Mouse (Mus musculus): ENCODE data around the gene Taf5l. TPM values are rescaled to one million over a fixed set of nuclear protein-coding genes. Genes with fewer than 3 reads are reported as not detected.
"Not testable (repeated sequence)": the region's sequence is repeated elsewhere in the genome, so short reads cannot be mapped to it uniquely, and the experiment has no call there.

The Taf5l gene
- total RNA-seq, 2 experiments from 2014 or later, result 33.9 to 36.4 TPM

DNA sequence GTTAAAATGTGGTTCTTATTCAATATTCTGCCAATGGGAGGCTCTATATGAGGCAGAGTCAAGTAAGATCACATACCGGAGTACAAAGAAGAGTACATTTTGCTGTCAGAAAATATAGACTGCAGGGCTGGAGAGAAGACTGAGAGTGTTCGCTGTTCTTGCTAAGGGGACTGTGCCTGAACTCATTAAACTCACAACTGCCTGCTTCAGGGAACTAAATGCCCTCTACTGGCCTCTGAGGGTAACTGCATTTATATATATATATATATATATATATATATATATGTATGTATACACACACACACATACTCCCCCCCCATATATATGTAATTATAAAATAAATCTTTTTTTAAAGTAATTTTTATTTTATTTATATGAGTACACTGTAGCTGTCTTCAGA lies 54.3 kb downstream of the Taf5l start:
- peak; percentile 53; the same call in 1 of the 2 replicates for ATAC-seq (replicated peaks; ENCODE audit: poor library complexity, severe bottlenecking)

DNA sequence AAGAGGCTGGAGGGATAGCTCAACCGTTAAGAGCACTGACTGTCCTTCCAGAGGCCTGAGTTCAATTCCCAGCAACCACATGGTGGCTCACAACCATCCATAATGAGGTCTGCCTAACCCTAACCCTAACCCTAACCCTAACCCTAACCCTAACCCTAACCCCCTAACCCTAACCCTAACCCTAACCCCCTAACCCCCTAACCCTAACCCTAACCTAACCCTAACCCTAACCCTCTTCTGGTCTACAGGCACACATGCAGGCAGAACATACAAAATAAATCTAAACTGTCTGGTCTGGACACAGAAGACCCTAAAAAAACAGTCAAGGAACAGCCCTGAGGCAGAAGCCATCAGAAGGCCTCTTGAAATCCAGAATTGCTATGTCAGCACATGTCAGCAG lies 59.8 kb downstream of the Taf5l start:
- no peak for ATAC-seq (replicated peaks; ENCODE audit: poor library complexity, severe bottlenecking)

DNA sequence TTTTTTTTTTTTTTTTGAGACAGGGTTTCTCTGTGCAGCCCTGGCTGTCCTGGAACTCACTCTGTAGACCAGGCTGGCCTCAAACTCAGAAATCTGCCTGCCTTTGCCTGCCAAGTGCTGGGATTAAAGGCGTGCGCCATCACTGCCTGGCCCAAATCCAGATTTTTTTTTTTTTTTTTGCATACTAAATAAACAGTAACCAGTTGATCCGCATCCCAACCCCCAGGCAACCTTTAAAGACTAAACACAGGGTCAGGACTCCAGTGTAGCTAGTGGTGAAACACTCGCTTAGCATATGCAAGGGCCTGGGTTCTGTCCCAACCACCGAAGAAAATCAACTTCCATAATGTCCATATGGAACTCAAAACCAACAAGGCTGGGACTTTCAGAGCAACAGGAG lies 60.6 kb downstream of the Taf5l start:
- ATAC-seq (replicated peaks; ENCODE audit: poor library complexity, severe bottlenecking), result not testable (repeated sequence)

DNA sequence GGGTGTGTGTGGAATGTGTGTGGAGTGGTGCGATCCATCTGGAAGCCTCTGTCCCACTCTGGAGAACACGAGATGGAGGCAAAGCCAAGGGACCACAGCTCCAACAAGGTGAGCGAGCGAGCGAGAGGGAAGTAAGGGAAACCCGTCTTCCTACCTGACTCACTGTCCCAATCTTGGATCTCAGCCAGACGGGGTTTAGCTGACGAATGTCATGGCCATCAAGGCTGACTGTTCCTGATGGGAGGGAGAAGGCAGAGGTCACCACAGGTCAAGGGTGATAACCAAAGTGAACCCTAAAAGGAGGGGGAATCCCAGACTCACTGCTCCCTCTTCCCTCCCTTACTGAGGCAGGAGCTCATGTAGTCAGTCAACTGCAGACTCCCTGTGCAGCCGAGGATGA lies 61.1 kb downstream of the Taf5l start:
- no peak for ATAC-seq (replicated peaks; ENCODE audit: poor library complexity, severe bottlenecking)

DNA sequence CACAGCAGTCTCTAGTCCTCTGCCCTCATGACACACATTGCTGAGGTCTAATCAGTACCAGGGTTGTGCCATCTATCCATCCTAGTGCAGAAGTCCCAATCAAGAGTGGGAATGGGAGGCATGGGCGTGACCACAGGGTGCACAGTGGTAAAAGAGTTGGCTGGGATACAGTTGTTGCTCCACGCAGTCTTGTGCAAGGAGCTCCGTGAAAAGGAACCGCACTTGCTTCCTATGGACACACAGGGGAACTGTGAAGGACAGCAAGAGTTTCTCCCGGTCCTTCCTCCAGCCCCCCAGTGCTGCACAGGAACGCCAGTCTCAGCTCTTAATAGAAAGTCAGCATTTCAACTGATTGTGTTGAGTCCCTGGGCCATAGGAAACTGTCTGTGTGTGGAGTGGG lies 61.7 kb downstream of the Taf5l start:
- ATAC-seq (replicated peaks; ENCODE audit: poor library complexity, severe bottlenecking), result peak; percentile 44

DNA sequence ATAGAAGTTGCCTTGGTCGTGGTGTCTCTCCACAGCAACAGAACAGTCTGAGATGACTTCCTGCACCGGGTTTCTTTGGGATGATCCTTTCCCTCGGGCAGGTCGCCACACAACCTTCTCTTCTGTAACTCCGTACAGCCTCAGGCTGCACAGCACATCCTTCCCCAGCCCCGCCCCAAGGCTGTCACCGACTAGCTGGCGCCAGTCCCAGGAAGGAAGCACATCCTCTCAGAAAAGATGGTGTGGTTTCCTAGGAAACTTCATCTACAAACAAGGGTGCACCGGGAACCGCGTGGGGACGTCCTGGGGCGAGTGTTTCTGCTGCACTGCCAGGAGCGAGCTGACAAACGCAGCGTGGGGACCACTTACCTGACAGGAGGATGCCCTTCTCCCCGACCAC lies 63.1 kb downstream of the Taf5l start:
- ATAC-seq (replicated peaks; ENCODE audit: poor library complexity, severe bottlenecking), result no peak

DNA sequence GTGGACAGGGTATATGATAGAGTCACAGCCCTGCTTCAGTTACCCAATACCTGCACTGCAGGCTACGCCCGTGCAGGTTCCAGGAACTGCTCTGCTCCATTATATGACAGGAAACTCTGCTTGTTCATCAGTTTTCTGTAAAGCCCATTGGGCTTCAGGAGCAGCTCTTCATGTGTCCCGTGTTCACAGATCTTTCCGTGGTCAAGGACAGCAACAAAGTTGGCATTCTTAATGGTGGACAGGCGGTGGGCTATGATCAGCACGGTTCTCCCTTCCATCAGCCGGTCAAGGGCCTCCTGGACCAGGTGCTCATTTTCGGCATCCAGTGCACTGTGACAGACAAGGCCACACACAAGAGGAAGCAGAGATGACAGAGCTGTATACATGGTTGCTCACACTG lies 67.0 kb downstream of the Taf5l start:
- ATAC-seq (replicated peaks; ENCODE audit: poor library complexity, severe bottlenecking), result no peak

DNA sequence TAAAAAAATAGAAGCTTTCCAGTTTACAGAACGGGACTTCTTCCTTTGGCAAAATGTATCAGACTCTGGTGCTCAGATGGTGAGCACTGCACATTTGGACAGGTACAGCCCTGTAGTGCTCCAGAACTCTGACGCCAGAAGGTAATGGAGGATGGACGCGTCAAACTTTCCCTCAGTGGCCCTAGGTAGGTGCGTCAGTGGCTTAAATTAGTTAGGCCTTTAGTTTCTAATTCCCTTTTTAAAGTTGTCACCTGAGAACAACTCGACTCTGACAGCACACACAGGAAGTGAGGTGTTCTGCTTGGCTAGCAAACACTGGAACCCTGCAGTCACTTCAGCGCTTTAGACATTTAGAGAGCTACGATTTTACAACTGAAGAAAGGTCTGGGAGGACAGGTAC lies 67.5 kb downstream of the Taf5l start:
- no peak for ATAC-seq (replicated peaks; ENCODE audit: poor library complexity, severe bottlenecking)

DNA sequence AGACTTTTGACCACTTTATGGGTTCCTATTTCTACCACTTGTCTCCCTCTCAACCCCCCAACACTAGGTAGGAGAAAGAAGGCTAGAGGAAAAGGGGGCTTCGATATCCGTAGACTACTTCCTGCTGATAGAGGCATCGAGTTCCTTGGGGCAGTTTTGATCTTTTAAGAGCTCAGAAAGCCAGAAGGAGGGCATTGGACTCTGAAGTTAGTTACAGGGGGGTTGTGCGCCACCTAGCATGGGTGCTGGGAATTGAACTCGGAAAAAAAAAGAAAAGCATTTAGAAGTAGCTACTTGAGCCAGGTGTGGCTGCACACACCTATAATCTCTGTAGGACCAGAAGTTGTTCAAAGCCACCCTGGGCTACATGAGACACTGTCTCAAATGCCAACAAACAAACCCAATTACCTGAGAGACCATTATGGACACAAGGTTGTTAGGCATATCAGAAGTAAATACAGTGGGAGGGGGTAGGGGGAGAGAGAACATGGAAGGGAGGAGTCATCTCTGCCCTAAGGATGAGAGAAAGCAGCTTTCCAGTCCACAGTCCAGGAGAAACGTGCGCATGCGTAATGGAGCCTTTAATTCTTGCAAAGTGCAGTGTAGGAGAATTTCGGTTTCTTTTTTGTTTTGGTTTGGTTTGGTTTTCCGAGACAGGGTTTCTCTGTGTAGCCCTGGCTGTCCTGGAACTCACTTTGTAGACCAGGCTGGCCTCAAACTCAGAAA lies 71.0 kb downstream of the Taf5l start:
- ATAC-seq (replicated peaks; ENCODE audit: poor library complexity, severe bottlenecking), result peak; percentile 37

DNA sequence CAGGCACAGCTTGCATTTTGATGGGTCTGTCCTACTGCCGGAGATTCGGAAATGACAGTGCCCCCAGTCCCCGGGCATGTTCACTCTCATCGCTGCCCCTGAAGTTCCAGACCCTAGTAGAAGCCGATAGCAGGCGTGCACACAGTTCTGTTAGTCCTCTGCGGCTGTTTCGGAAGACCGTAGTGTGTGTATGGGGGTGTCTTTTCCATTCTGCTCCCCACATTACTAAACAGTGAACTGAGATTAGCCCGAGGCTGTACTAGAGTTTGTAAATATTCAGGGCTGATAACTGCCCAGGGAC lies 71.6 kb downstream of the Taf5l start:
- no peak for ATAC-seq (replicated peaks; ENCODE audit: poor library complexity, severe bottlenecking)

DNA sequence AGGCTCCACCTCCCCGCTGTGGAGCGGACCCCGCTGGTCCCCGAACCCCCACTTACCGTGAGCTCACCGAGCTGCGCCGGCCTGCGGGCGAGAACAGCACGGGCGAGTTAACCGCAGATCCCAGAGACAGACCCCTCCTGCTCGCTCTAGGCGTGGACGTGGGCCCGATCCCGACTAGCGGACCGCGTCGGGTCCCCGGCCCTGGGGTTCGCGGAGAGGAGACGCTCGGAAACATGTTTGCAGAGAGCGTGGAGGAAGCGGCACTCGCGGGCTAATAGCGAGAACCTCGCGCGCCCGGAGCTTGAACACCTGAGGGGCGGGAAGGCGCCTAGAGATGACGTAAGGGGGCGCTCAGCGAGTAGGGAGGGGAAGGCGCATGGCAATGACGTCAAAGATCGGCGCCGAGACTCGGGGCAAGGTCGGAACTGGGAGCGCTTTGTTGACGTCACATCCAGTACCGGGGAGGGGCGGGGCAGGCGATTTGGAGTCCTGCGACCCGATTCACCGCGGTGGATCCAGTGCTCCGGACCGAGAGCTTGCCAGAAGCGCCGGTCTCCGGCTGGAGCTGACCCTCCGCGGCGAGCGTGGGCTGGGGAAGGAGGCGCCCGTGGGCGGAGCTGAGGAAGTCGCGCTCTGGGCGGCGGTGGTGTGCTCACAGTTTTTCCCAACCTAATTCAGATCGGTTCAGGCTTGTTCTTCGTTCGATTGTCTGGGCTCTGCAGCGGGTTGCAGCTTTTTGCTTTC lies 72.1 kb downstream of the Taf5l start, which contains the start of gene Nup133:
TSS of gene Nup133 (minus strand) at position 324 of the 744 bp plus-strand sequence.
- peak; percentile 96 for ATAC-seq (replicated peaks; ENCODE audit: poor library complexity, severe bottlenecking)

Other genes with a start within 250 kb of the Taf5l start
- 6.2 TPM in 1 of 2 replicates, not detected in the other for gene Rab4a, start 215.4 kb downstream of the Taf5l start, total RNA-seq (2014; fragmentation: Nextera tagmentation)
- gene Rab4a, start 215.4 kb downstream of the Taf5l start, total RNA-seq (2017), result 0.21 and 0.43 TPM in 2 replicates
- gene Ccsap, start 161.2 kb downstream of the Taf5l start, total RNA-seq (2014; fragmentation: Nextera tagmentation), result 4.4 and 4.8 TPM in 2 replicates
- gene Ccsap, start 161.2 kb downstream of the Taf5l start, total RNA-seq (2017), result 5.1 and 5.3 TPM in 2 replicates
- not detected in 2 replicates for gene Acta1, start 126.6 kb downstream of the Taf5l start, total RNA-seq (2014; fragmentation: Nextera tagmentation)
- not detected in 2 replicates for gene Acta1, start 126.6 kb downstream of the Taf5l start, total RNA-seq (2017)
- 25.5 and 33.3 TPM in 2 replicates for gene Nup133, start 72.1 kb downstream of the Taf5l start, total RNA-seq (2014; fragmentation: Nextera tagmentation)
- gene Nup133, start 72.1 kb downstream of the Taf5l start, total RNA-seq (2017), result 26.7 and 26.8 TPM in 2 replicates
- gene Abcb10, start 38.3 kb downstream of the Taf5l start, total RNA-seq (2014; fragmentation: Nextera tagmentation), result 20.8 and 24.6 TPM in 2 replicates
- gene Abcb10, start 38.3 kb downstream of the Taf5l start, total RNA-seq (2017), result 24.1 TPM in 2 replicates
- gene Urb2, start 111 bp upstream of the Taf5l start, total RNA-seq (2014; fragmentation: Nextera tagmentation), result 27.8 and 29.2 TPM in 2 replicates
- 23.6 and 27.2 TPM in 2 replicates for gene Urb2, start 111 bp upstream of the Taf5l start, total RNA-seq (2017)
- gene Galnt2, start 210.0 kb upstream of the Taf5l start, total RNA-seq (2014; fragmentation: Nextera tagmentation), result 25.6 and 48.0 TPM in 2 replicates
- 20.4 and 32.7 TPM in 2 replicates for gene Galnt2, start 210.0 kb upstream of the Taf5l start, total RNA-seq (2017)